Mouse (Mus musculus) testis, adult 2 months (tissue): ENCODE results near the gene Fstl1. TPM values are rescaled to one million over a fixed set of nuclear protein-coding genes. Genes with fewer than 3 reads are reported as not detected.

Experiments used
- H3K27ac ChIP-seq: fragments of 200-500 bp; 2 replicates; pipeline ENCODE4 v1.5.1; 2012; ENCODE audit warnings: low read depth, low read length; ENCODE audit not compliant: control insufficient read depth, insufficient read depth
- H3K27me3 ChIP-seq: fragments of 200-500 bp; 2 replicates; pipeline ENCODE4 v1.6.1; 2012; ENCODE audit warnings: mild to moderate bottlenecking, low read length, moderate library complexity; ENCODE audit not compliant: control insufficient read depth, insufficient read depth
- H3K36me3 ChIP-seq: fragments of 200-500 bp; 2 replicates; pipeline ENCODE4 v1.6.1; 2012; ENCODE audit warnings: mild to moderate bottlenecking, low read length; ENCODE audit not compliant: control insufficient read depth, insufficient read depth
- H3K4me1 ChIP-seq: fragments of 200-500 bp; 2 replicates; pipeline ENCODE4 v1.6.1; 2012; ENCODE audit warnings: low read length; ENCODE audit not compliant: control insufficient read depth, insufficient read depth
- H3K4me3 ChIP-seq: fragments of 200-500 bp; 2 replicates; pipeline ENCODE4 v1.5.1; 2012; ENCODE audit warnings: low read depth, mild to moderate bottlenecking, low read length, moderate library complexity, mixed read lengths; ENCODE audit not compliant: control insufficient read depth
- CTCF ChIP-seq: fragments of 200-500 bp; IDR thresholded peaks from 2 replicates; pipeline ENCODE4 v1.5.1; 2012; ENCODE audit warnings: low read depth, mild to moderate bottlenecking, inconsistent platforms, low read length, moderate library complexity; ENCODE audit not compliant: control insufficient read depth, insufficient read depth, insufficient replicate concordance
- POLR2A ChIP-seq: fragments of 200-500 bp; IDR thresholded peaks from 2 replicates; pipeline ENCODE4 v1.6.1; 2012; ENCODE audit warnings: low read depth, mild to moderate bottlenecking, inconsistent platforms, low read length, moderate library complexity; ENCODE audit not compliant: control insufficient read depth
- polyA plus RNA-seq: library from polyadenylated mRNA; depleted of rRNA; stranded (reverse); fragments of >200 nt; gene quantifications from 2 replicates; pipeline ENCODE4 v1.2.3, GENCODE M21; 2012

Gene Fstl1
- polyA plus RNA-seq, 1 experiment: 5.4 TPM

GRCm38 (mm10) chr16:37742266-37742665 lies 34.4 kb upstream of the Fstl1 start:
- Histone ChIP-seq H3K4me1 (no peaks in the 10 kb centered on the region), H3K27me3 (no peaks in the 10 kb centered on the region), H3K27ac (no peak overlapping the region), H3K36me3 (no peaks in the 10 kb centered on the region), H3K4me3 (no peak overlapping the region)
- TF ChIP-seq CTCF (no peak), POLR2A (no peak)

- no peak for TF ChIP-seq CTCF
- TF ChIP-seq POLR2A: no peak
- no peaks in the 10 kb centered on the region for H3K27me3 ChIP-seq
- H3K27ac ChIP-seq: no peak overlapping the region
Observed at GRCm38 (mm10) chr16:37752876-37753275, 23.8 kb upstream of the Fstl1 start.

GRCm38 (mm10) chr16:37753809-37754208 lies 22.9 kb upstream of the Fstl1 start:
- no peak overlapping the region for H3K4me3 ChIP-seq
- no peak for TF ChIP-seq POLR2A
- TF ChIP-seq CTCF: no peak
- no peaks in the 10 kb centered on the region for H3K4me1 ChIP-seq
- H3K36me3 ChIP-seq: no peaks in the 10 kb centered on the region
- H3K27ac ChIP-seq: no peak overlapping the region
- no peaks in the 10 kb centered on the region for H3K27me3 ChIP-seq

More at GRCm38 (mm10) chr16:37752876-37753275, 23.8 kb upstream of the Fstl1 start:
- Histone ChIP-seq H3K4me3 (no peak overlapping the region), H3K36me3 (no peaks in the 10 kb centered on the region), H3K4me1 (no peaks in the 10 kb centered on the region)

DNA sequence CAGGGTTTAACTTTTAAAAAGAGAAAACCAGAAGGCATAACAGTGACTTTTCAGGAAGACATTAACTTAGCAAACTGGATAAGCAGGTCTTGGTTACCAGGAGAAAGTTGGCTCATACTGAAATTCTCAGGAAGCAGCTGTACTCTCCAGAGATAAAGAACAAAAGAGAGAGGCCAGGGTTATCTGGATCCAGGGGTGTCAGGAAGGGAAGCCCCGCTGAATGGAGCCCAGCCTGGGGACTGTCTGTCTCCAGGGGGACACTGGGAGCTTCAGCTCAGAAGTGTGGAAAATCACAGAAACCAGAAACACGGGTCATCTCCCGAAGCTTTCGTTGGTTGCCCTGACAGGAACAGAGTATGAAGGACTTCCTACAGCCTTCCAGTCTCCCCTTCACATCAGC lies 22.2 kb upstream of the Fstl1 start:
- H3K4me3 ChIP-seq: no peak overlapping the region
- no peak overlapping the region for H3K27ac ChIP-seq
- no peaks in the 10 kb centered on the region for H3K27me3 ChIP-seq
- TF ChIP-seq CTCF (no peak), POLR2A (no peak)
- no peaks in the 10 kb centered on the region for H3K4me1 ChIP-seq
- no peaks in the 10 kb centered on the region for H3K36me3 ChIP-seq

DNA sequence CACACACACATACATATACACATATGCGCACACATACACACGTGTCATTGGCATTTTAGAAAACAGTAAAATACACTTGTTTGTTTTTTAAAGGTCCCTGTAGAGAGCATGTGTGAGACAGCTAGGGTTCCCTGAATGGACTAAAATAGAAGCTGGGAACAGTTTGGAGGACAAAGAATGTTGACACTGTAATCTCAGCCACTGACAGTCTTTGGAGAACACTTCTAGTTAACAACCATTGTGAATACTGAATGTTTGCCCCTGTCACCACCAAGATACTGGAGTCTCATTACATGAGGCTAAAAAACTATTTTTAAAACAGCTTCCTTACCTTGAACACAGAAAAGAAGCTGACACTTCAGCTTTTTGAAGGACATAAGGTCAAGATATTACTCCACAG lies 19.4 kb upstream of the Fstl1 start:
- no peak overlapping the region for H3K4me3 ChIP-seq
- no peaks in the 10 kb centered on the region for H3K36me3 ChIP-seq
- no peak for TF ChIP-seq POLR2A
- TF ChIP-seq CTCF: no peak
- H3K27ac ChIP-seq: no peak overlapping the region
- H3K4me1 ChIP-seq: no peaks in the 10 kb centered on the region
- H3K27me3 ChIP-seq: no peaks in the 10 kb centered on the region

DNA sequence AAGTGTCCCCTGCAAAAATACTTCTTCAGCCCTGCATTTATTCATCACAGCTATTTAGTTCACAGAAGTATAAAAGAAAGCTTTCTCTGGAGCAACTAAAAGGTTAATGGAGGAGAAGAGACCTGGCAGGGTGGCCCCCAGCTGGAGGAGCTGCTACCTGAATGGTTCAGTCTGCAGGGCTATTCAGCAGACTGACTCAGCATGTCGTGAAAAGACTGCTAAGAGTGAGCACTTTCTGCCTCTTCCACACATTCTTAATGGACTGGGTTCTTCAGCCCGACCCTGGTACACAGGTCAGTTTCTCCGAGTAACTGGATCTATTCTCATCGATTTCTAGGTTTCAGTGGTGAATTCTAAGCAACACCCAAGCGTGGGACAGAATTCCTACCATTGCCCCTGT lies 12.9 kb upstream of the Fstl1 start:
- Histone ChIP-seq H3K36me3 (no peaks in the 10 kb centered on the region), H3K4me1 (no peaks in the 10 kb centered on the region), H3K27ac (no peak overlapping the region), H3K27me3 (no peaks in the 10 kb centered on the region), H3K4me3 (no peak overlapping the region)
- TF ChIP-seq POLR2A (no peak), CTCF (no peak)

DNA sequence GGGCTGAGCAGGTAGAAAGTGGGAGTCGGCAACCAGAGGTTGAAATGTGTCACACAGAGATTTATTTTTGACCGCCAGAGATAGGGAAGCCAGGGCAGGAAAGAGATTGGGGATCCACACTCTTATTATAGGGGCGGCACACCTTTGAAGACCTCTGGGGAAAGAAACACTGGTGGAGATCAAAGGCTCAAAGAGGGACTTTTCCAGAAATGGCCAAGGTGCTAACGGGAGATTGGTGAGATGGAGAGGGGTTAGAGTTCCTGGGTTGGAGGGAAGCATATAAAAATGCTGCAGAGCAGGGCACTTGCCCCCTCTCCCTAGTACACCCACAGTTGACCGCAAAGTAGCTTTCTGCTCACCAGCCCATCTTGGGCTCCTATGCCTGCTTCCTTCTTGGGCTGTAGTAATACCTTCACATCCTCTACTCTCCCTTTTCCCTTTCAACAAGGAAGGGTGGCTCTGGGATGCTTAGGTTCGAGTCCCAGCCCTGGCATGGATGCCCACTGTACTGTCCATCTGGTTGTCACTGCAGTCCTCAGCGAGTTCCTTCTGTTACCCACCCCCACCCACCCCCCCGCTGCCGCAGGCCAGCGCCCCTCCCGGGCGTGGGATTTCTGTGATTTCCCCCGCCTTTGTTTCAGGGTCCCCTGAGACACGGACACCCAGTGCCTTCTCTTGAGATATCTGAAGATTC lies 360 bp upstream of the Fstl1 start:
- Histone ChIP-seq H3K36me3 (no peaks in the 10 kb centered on the region), H3K4me1 (0 out of 2 replicates have a peak, but pooled peaks cover 2% of the 10 kb centered on the region), H3K4me3 (no peak overlapping the region; the same call in 1 of the 2 replicates), H3K27me3 (no peaks in the 10 kb centered on the region; the same call in 1 of the 2 replicates), H3K27ac (no peak overlapping the region)
- TF ChIP-seq POLR2A (no peak), CTCF (no peak)

DNA sequence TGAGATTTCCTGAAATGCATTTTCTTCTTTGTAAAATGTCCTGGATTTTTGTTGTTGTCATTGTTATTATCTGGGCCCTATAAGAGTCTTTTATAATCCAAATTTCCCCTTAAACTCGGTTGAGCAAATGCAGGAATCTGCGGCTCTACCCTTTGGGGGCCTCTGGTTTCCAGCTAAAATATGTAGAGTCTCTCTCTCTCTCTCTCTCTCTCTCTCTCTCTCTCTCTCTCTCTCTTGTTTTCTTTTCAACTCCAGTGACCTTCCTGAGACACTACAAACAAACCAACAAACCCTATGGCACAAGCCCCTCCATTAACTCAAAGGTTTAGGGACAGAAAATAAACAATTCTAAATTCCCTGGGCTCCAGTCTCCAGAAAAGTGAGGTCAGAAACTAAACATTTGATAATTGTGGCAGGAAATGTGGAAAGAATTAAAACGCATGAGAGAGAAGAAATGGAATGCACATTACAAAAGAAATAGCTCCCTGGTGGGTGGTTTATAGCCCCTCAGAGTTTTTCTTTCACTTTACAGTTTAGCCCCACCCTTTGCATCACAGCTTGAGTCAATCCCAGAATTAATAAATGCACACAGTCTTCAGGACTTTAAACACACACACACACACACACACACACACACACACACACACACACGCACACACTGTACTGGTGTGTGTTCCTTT lies 1.3 kb downstream of the Fstl1 start:
- H3K36me3 ChIP-seq: no peaks in the 10 kb centered on the region
- 0 out of 2 replicates have a peak, but pooled peaks cover 2% of the 10 kb centered on the region for H3K4me1 ChIP-seq
- no peaks in the 10 kb centered on the region; the same call in 1 of the 2 replicates for H3K27me3 ChIP-seq
- no peak overlapping the region for H3K27ac ChIP-seq
- H3K4me3 ChIP-seq: no peak overlapping the region
- TF ChIP-seq POLR2A: no peak
